Mouse (Mus musculus): ENCODE measurements around the gene Orai3.

DNA sequence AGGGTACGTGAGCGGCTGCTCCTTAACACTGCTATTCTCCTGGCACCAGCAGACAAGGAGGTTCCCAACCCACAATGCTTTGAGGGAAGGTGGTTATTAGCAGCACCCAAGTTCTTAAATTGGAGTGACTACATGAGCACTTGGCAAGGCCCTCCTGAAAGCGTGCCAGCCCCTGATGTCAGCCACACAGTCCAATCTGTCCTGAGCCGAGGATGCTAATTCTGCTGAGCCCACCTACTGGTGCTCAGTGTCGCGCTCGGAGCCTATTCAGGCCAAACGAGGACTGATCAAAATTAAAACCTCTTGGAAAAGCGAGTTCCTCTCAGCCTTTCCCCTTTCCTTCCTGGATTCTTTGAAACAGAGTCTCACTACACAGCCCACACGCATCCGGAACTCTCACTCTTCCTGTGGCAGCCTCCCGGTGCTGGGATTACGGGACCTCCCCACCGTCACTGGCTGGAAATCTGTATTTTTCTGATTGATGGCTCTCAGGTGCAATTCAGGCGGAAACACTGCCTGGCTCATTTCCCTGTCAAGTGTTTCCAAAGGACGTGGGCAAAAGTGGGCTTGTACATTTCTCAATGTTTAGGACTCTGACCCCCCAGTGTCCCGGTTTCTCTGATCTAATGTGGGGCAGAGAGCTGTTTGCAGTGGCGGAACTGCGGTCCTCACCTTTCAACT is 44.8 kb downstream of the Orai3 start:
- no peak for TF ChIP-seq POLR2A (IDR thresholded peaks at IDR 0.05; ENCODE audit: borderline replicate concordance, low read depth, low read length)
- no peak for TF ChIP-seq CTCF (IDR thresholded peaks at IDR 0.05; ENCODE audit: low read depth, low read length)
